10 mouse cellular contexts compared by ENCODE assay signal in genomic region chr17:15248417-15248791, GRCm38 (mm10).
DNase-seq lines count a peak whose midpoint lies in the region; ATAC-seq lines count a peak whose summit lies in the region.
"Had no signal": no experiment of that assay in that cellular context is flagged by ENCODE, and none has a peak within 500 bp of the region (broad histone marks: within the 10 kb centered on the region; RNA-seq: fewer than 3 reads in every experiment).

No protein-coding gene starts in this region.

- no peak overlapping the region for H3K4me2 ChIP-seq in heart, embryonic 13.5 days
- H3K4me2 ChIP-seq in hindbrain, embryonic 11.5 days (replicated peaks; ENCODE audit: low read depth, low read length), result no peak overlapping the region
- peak overlapping the region; percentile 36 for H3K4me2 ChIP-seq in midbrain, embryonic 12.5 days (replicated peaks)

- H3K27ac ChIP-seq in heart, embryonic 13.5 days (replicated peaks), result no peak overlapping the region
- peak overlapping the region; percentile 84 for H3K27ac ChIP-seq in embryonic facial prominence, embryonic 10.5 days (replicated peaks)
- peak overlapping the region; percentile 80 for H3K27ac ChIP-seq in hindbrain, embryonic 11.5 days (ENCODE audit: low read depth, low read length)
- H3K27ac ChIP-seq in midbrain, embryonic 12.5 days (replicated peaks), result peak overlapping the region; percentile 85

- no peak overlapping the region for H3K4me3 ChIP-seq in heart, embryonic 13.5 days
- H3K4me3 ChIP-seq in embryonic facial prominence, embryonic 10.5 days, result peak overlapping the region; percentile 44
- H3K4me3 ChIP-seq in hindbrain, embryonic 11.5 days (ENCODE audit: low read depth, low read length), result no peak overlapping the region
- H3K4me3 ChIP-seq in midbrain, embryonic 12.5 days, result no peak overlapping the region
- H3K4me3 ChIP-seq: megakaryocyte, embryonic 14.5 days had no signal

- no peak for ATAC-seq in heart, embryonic 13.5 days (ENCODE audit: extremely low read depth, insufficient number of reproducible peaks, low FRiP score, low TSS enrichment)
- ATAC-seq in hindbrain, embryonic 11.5 days (ENCODE audit: low FRiP score), result no peak
- ATAC-seq in midbrain, embryonic 12.5 days (ENCODE audit: low FRiP score, low read depth), result no peak

- H3K27me3 ChIP-seq in heart, embryonic 13.5 days (replicated peaks), result 0 out of 2 replicates have a peak, but pooled peaks cover 16% of the 10 kb centered on the region
- H3K27me3 ChIP-seq in embryonic facial prominence, embryonic 10.5 days (replicated peaks; ENCODE audit: low read depth, poor library complexity, severe bottlenecking), result peaks cover 9% of the 10 kb centered on the region; the same call in 1 of the 2 replicates
- no peaks in the 10 kb centered on the region for H3K27me3 ChIP-seq in hindbrain, embryonic 11.5 days (ENCODE audit: control insufficient read depth, insufficient read depth, low read length)
- no peaks in the 10 kb centered on the region for H3K27me3 ChIP-seq in midbrain, embryonic 12.5 days

- intact Hi-C loops in heart, postnatal 10 days (cut with DNase I), result no loop called here

- no peaks in the 10 kb centered on the region for H3K9me3 ChIP-seq in heart, embryonic 13.5 days
- H3K9me3 ChIP-seq in embryonic facial prominence, embryonic 10.5 days, result no peaks in the 10 kb centered on the region
- no peaks in the 10 kb centered on the region for H3K9me3 ChIP-seq in hindbrain, embryonic 11.5 days (ENCODE audit: control insufficient read depth, low read length)
- H3K9me3 ChIP-seq in midbrain, embryonic 12.5 days, result no peaks in the 10 kb centered on the region
- H3K9me3 ChIP-seq: megakaryocyte, embryonic 14.5 days had no signal

- H3K36me3 ChIP-seq in heart, embryonic 13.5 days, result no peaks in the 10 kb centered on the region
- no peaks in the 10 kb centered on the region for H3K36me3 ChIP-seq in embryonic facial prominence, embryonic 10.5 days (replicated peaks)
- H3K36me3 ChIP-seq in hindbrain, embryonic 11.5 days (ENCODE audit: control insufficient read depth, insufficient read depth, low read length), result no peaks in the 10 kb centered on the region
- no peaks in the 10 kb centered on the region for H3K36me3 ChIP-seq in midbrain, embryonic 12.5 days

- peaks cover 6% of the 10 kb centered on the region for H3K4me1 ChIP-seq in heart, embryonic 13.5 days
- H3K4me1 ChIP-seq in embryonic facial prominence, embryonic 10.5 days, result peaks cover 25% of the 10 kb centered on the region
- peaks cover 2% of the 10 kb centered on the region; the same call in 1 of the 2 replicates for H3K4me1 ChIP-seq in hindbrain, embryonic 11.5 days (replicated peaks; ENCODE audit: control insufficient read depth, insufficient read depth, low read length)
- peaks cover 18% of the 10 kb centered on the region for H3K4me1 ChIP-seq in midbrain, embryonic 12.5 days
- H3K4me1 ChIP-seq: megakaryocyte, embryonic 14.5 days had no signal

- no peak for DNase-seq in heart, postnatal 10 days
- no peak for DNase-seq in embryonic facial prominence, embryonic 10.5 days (ENCODE audit: low spot score)
- DNase-seq in hindbrain, embryonic 11.5 days (ENCODE audit: low spot score), result no peak
- DNase-seq in cerebellum, postnatal 14 days, result no peak
- DNase-seq in adrenal gland, postnatal 14 days, result no peak
- no peak for DNase-seq in thymus, postnatal 25 days
- DNase-seq: lung, adult 18-20 months had no signal

- H3K9ac ChIP-seq in heart, embryonic 13.5 days, result peak overlapping the region; percentile 54; the same call in 1 of the 2 replicates
- H3K9ac ChIP-seq in hindbrain, embryonic 11.5 days (ENCODE audit: low read depth, low read length), result peak overlapping the region; percentile 28; the same call in 1 of the 2 replicates
- H3K9ac ChIP-seq in midbrain, embryonic 12.5 days (replicated peaks), result no peak overlapping the region

- 44% methylated on average over 4 of the region's 4 CpGs for WGBS in heart, embryonic 13.5 days
- WGBS in embryonic facial prominence, embryonic 10.5 days, result 8% methylated on average over 4 of the region's 4 CpGs
- 3% methylated on average over 4 of the region's 4 CpGs for WGBS in hindbrain, embryonic 11.5 days
- 7% methylated on average over 4 of the region's 4 CpGs for WGBS in midbrain, embryonic 12.5 days
